Mouse (Mus musculus) cerebellum, postnatal 10 days (tissue): ENCODE results near the gene Mast4.

Experiments used
- DNase-seq, 2 experiments: peaks; one replicate each; pipeline ENCODE4 v3.0.0; 2021; ENCODE audit warnings: mixed read lengths in 2 of 2

Gene Mast4

GRCm38 (mm10) chr13:103043692-103044091 is 290.6 kb downstream of the Mast4 start:
- no peak for DNase-seq

GRCm38 (mm10) chr13:103043011-103043410 is 291.3 kb downstream of the Mast4 start:
- DNase-seq = no peak

GRCm38 (mm10) chr13:103037466-103037865 is 296.8 kb downstream of the Mast4 start:
- no peak for DNase-seq

- no peak for DNase-seq
These were observed 304.9 kb downstream of the Mast4 start for GRCm38 (mm10) chr13:103029377-103029776.

GRCm38 (mm10) chr13:103027456-103028078 is 306.7 kb downstream of the Mast4 start:
- DNase-seq = no peak

- DNase-seq = peak; percentile 6 to 25
These were observed 308.8 kb downstream of the Mast4 start for GRCm38 (mm10) chr13:103025461-103025860.

GRCm38 (mm10) chr13:103018481-103018880 is 315.8 kb downstream of the Mast4 start:
- DNase-seq = no peak

- no peak for DNase-seq
These were observed 316.6 kb downstream of the Mast4 start for GRCm38 (mm10) chr13:103017661-103018060.

GRCm38 (mm10) chr13:103015131-103015750 is 319.1 kb downstream of the Mast4 start:
- DNase-seq = no peak

GRCm38 (mm10) chr13:103014631-103015030 is 319.7 kb downstream of the Mast4 start:
- DNase-seq = peak in 1 of 2 experiments; percentile 4

- no peak for DNase-seq
These were observed 320.1 kb downstream of the Mast4 start for GRCm38 (mm10) chr13:103014222-103014621.

- no peak for DNase-seq
These were observed 329.1 kb downstream of the Mast4 start for GRCm38 (mm10) chr13:103005227-103005626.

- DNase-seq = no peak
These were observed 332.5 kb downstream of the Mast4 start for GRCm38 (mm10) chr13:103001831-103002230.

- no peak for DNase-seq
These were observed 333.4 kb downstream of the Mast4 start for GRCm38 (mm10) chr13:103000891-103001290.

- DNase-seq = peak; percentile 26 to 39
These were observed 340.2 kb downstream of the Mast4 start for GRCm38 (mm10) chr13:102994098-102994497.

- no peak for DNase-seq
These were observed 341.4 kb downstream of the Mast4 start for GRCm38 (mm10) chr13:102992680-102993423.

- DNase-seq = no peak
These were observed 342.4 kb downstream of the Mast4 start for GRCm38 (mm10) chr13:102991928-102992327.

GRCm38 (mm10) chr13:102991196-102991595 is 343.1 kb downstream of the Mast4 start:
- no peak for DNase-seq

- no peak for DNase-seq
These were observed 344.2 kb downstream of the Mast4 start for GRCm38 (mm10) chr13:102990085-102990484.

- DNase-seq = no peak
These were observed 344.7 kb downstream of the Mast4 start for GRCm38 (mm10) chr13:102989616-102990015.

- no peak for DNase-seq
These were observed 345.3 kb downstream of the Mast4 start for GRCm38 (mm10) chr13:102988976-102989375.

- no peak for DNase-seq
These were observed 345.9 kb downstream of the Mast4 start for GRCm38 (mm10) chr13:102988251-102988895.

GRCm38 (mm10) chr13:102984550-102984949 is 349.7 kb downstream of the Mast4 start:
- DNase-seq = no peak
